Mouse (Mus musculus) right cerebral cortex, postnatal 25 days (tissue): ENCODE results near the gene Hectd3.

ENCODE experiments used
- DNase-seq: peaks from one replicate; pipeline ENCODE4 v3.0.0; 2022

Gene Hectd3

GRCm38 (mm10) chr4:116995131-116995797 lies at the start of gene Hectd3:
Gene Hectd3 (plus strand): TSS chr4:116995317.
- peak; percentile 52 for DNase-seq

- DNase-seq: no peak
Observed at GRCm38 (mm10) chr4:116951642-116952041, 43.5 kb upstream of the Hectd3 start.

GRCm38 (mm10) chr4:116954951-116955350 lies 40.2 kb upstream of the Hectd3 start:
- DNase-seq: no peak

GRCm38 (mm10) chr4:116976503-116976902 lies 18.6 kb upstream of the Hectd3 start:
- DNase-seq: no peak

- DNase-seq: no peak
Observed at GRCm38 (mm10) chr4:116985681-116986080, 9.4 kb upstream of the Hectd3 start.

GRCm38 (mm10) chr4:116986400-116987121 lies 8.6 kb upstream of the Hectd3 start:
- peak; percentile 34 for DNase-seq

- no peak for DNase-seq
Observed at GRCm38 (mm10) chr4:116987122-116987456, 8.0 kb upstream of the Hectd3 start.

GRCm38 (mm10) chr4:116989731-116990130 lies 5.4 kb upstream of the Hectd3 start:
- no peak for DNase-seq

GRCm38 (mm10) chr4:116991366-116991765 lies 3.8 kb upstream of the Hectd3 start:
- DNase-seq: peak; percentile 76

- peak; percentile 92 for DNase-seq
Observed at GRCm38 (mm10) chr4:116993672-116994621, 1.2 kb upstream of the Hectd3 start, which contains the start of gene Urod. Gene Urod (minus strand): TSS chr4:116994413.

- no peak for DNase-seq
Observed at GRCm38 (mm10) chr4:116995798-116996135, 650 bp downstream of the Hectd3 start.

- DNase-seq: no peak
Observed at GRCm38 (mm10) chr4:116999513-117000154, 4.5 kb downstream of the Hectd3 start.

GRCm38 (mm10) chr4:117001957-117002356 lies 6.8 kb downstream of the Hectd3 start:
- no peak for DNase-seq

GRCm38 (mm10) chr4:117002543-117003521 lies 7.7 kb downstream of the Hectd3 start:
- DNase-seq: peak; percentile 48

GRCm38 (mm10) chr4:117004649-117005048 lies 9.5 kb downstream of the Hectd3 start:
- no peak for DNase-seq

- DNase-seq: no peak
Observed at GRCm38 (mm10) chr4:117005611-117006400, 10.7 kb downstream of the Hectd3 start.

GRCm38 (mm10) chr4:117007058-117007457 lies 11.9 kb downstream of the Hectd3 start:
- DNase-seq: no peak

- no peak for DNase-seq
Observed at GRCm38 (mm10) chr4:117010231-117010630, 15.1 kb downstream of the Hectd3 start.

- DNase-seq: no peak
Observed at GRCm38 (mm10) chr4:117013596-117013995, 18.5 kb downstream of the Hectd3 start.

GRCm38 (mm10) chr4:117014901-117015415 lies 19.8 kb downstream of the Hectd3 start:
- DNase-seq: no peak

- DNase-seq: no peak
Observed at GRCm38 (mm10) chr4:117017738-117018137, 22.6 kb downstream of the Hectd3 start.
